Mouse (Mus musculus): ENCODE data around the gene Fer1l5. TPM values are rescaled to one million over a fixed set of nuclear protein-coding genes. Genes with fewer than 3 reads are reported as not detected.

Gene Fer1l5
- polyA plus RNA-seq, 1 experiment from 2014 or later = 1.5 TPM

DNA sequence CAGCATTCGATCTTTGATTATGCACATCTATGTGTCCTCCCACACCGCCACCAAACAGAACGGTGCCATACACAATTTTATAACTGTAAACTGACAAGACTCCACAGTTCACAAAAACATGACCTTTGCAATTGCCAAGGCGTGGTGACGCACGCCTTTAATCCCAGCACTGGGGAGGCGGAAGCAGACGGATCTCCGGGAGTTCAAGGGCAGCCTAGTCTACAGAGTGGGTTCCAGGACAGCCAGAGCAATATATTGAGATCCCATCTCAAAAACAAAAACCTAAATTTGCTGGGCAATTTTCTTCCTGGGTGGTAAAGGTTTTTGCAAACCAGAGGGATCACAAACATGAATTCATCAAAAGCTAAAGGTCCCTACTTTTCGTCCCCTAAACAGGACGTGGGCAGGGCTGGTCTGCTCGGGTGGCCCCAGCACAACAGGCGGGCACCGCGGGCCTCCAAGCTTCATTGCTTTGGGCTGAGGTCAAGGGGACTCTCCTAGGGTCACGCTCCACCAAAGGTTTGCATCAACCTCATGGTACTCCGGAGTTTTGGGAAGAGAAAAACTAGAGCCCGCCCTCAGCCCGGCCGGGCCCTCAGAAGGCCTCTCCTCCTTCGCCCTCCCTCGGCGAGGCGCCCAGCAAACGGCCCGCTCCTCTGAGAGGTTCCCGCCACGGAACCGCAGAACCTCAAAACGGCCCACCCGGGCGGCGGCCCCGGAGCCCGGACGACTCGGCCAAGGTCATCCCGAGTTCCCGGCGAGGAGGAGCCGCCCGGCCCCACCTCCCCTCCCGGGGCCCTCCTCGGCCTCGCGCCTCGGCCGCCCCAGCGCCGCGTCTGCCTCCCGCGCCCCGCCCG, 3.8 kb upstream of the Fer1l5 start:
- Histone ChIP-seq H3K27me3 (no peaks in the 10 kb centered on the region), H3K4me3 (replicated peaks) (peak overlapping the region; percentile 91), H3K27ac (peak overlapping the region; percentile 83), H3K36me3 (peaks cover 35% of the 10 kb centered on the region), H3K4me2 (peak overlapping the region; percentile 73), H3K9me3 (replicated peaks) (no peaks in the 10 kb centered on the region), H3K9ac (peak overlapping the region; percentile 95), H3K4me1 (peaks cover 18% of the 10 kb centered on the region)
- 3% methylated on average over 55 of the region's 55 CpGs for WGBS
- ATAC-seq (replicated peaks; ENCODE audit: low FRiP score) = peak; percentile 88

GRCm38 (mm10) chr1:36368969-36369645, 3.0 kb upstream of the Fer1l5 start, which contains the start of gene Kansl3:
Gene Kansl3 (minus strand): TSS chr1:36369181.
- 3% methylated on average over 61 of the region's 61 CpGs for WGBS
- Histone ChIP-seq H3K4me1 (peaks cover 18% of the 10 kb centered on the region), H3K4me2 (peak within 1 kb of the TSS; percentile 73), H3K9me3 (replicated peaks) (no peaks in the 10 kb centered on the region), H3K27ac (peak within 1 kb of the TSS; percentile 83), H3K9ac (peak within 1 kb of the TSS; percentile 95), H3K27me3 (no peaks in the 10 kb centered on the region), H3K4me3 (replicated peaks) (peak within 1 kb of the TSS; percentile 91), H3K36me3 (peaks cover 27% of the 10 kb centered on the region)
- peak; percentile 90 for ATAC-seq (replicated peaks; ENCODE audit: low FRiP score)

DNA sequence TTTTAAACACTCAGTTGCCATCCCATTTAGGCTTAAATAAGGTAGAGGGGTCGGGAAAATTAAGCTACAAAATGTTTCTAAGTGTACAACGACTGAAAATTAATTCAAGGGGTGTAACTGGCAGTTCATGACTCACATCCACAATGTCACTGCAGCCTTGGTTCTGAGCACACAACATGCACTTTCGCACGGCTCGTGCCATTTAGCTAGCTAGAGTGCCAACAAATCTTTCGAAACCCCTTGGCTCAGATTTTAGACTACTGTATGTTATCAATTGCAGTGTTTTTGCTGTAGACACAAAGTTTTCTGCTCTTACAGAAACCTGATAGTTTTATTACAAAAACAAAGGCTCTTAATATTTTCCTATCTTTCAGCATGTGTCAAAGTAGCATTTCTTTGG, 1.2 kb upstream of the Fer1l5 start:
- 82% methylated on average over 6 of the region's 6 CpGs for WGBS

DNA sequence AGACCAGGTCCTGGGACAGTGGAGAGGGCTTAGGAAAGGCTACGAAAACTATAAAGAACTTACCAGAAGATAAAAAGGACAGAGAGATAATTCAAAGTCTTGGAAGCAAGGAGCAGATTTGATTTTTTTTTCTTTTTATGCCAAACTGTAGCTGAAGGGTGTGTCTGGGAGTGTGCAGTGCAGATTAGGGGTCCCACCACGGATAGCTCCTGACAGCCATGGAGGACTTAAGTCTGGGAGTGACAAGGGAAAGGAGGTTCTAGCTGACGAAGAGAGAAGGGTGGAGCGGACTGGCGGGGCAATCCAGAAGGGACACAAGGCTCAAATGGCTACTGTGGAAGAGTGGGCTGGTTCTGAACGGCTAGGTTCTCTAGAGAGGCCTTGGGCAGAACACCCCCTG, 6.8 kb downstream of the Fer1l5 start:
- H3K27ac ChIP-seq = no peak overlapping the region
- ATAC-seq (replicated peaks; ENCODE audit: low FRiP score) = no peak
- no peaks in the 10 kb centered on the region for H3K27me3 ChIP-seq
- no peak overlapping the region for H3K4me2 ChIP-seq
- no peaks in the 10 kb centered on the region for H3K4me1 ChIP-seq
- no peak overlapping the region for H3K4me3 ChIP-seq (replicated peaks)
- H3K9me3 ChIP-seq (replicated peaks) = no peaks in the 10 kb centered on the region
- no peaks in the 10 kb centered on the region for H3K36me3 ChIP-seq
- 70% methylated on average over 6 of the region's 6 CpGs for WGBS
- H3K9ac ChIP-seq = no peak overlapping the region

More for the DNA sequence above, 1.2 kb upstream of the Fer1l5 start:
- Histone ChIP-seq H3K4me2 (no peak overlapping the region), H3K9ac (no peak overlapping the region), H3K27ac (no peak overlapping the region), H3K9me3 (replicated peaks) (no peaks in the 10 kb centered on the region), H3K27me3 (no peaks in the 10 kb centered on the region), H3K4me1 (peaks cover 18% of the 10 kb centered on the region), H3K36me3 (peaks cover 11% of the 10 kb centered on the region), H3K4me3 (replicated peaks) (no peak overlapping the region)
- ATAC-seq (replicated peaks; ENCODE audit: low FRiP score) = no peak

GRCm38 (mm10) chr1:36379582-36379981, 7.5 kb downstream of the Fer1l5 start:
- Histone ChIP-seq H3K27me3 (no peaks in the 10 kb centered on the region), H3K36me3 (no peaks in the 10 kb centered on the region), H3K27ac (no peak overlapping the region), H3K4me3 (replicated peaks) (no peak overlapping the region), H3K9ac (no peak overlapping the region), H3K4me2 (no peak overlapping the region), H3K9me3 (replicated peaks) (no peaks in the 10 kb centered on the region), H3K4me1 (no peaks in the 10 kb centered on the region)
- 65% methylated on average over 4 of the region's 4 CpGs for WGBS
- ATAC-seq (replicated peaks; ENCODE audit: low FRiP score) = no peak

GRCm38 (mm10) chr1:36397041-36397440, 24.9 kb downstream of the Fer1l5 start:
- no peaks in the 10 kb centered on the region for H3K27me3 ChIP-seq
- H3K27ac ChIP-seq = 0 out of 2 replicates have a peak overlapping the region, but pooled peaks have one; percentile 13
- ATAC-seq (replicated peaks; ENCODE audit: low FRiP score) = no peak
- H3K36me3 ChIP-seq = no peaks in the 10 kb centered on the region
- no peaks in the 10 kb centered on the region for H3K9me3 ChIP-seq (replicated peaks)
- no peak overlapping the region for H3K4me3 ChIP-seq (replicated peaks)
- no peak overlapping the region for H3K4me2 ChIP-seq
- H3K9ac ChIP-seq = no peak overlapping the region
- WGBS = 18% methylated on average over 6 of the region's 6 CpGs
- 0 out of 2 replicates have a peak, but pooled peaks cover 3% of the 10 kb centered on the region for H3K4me1 ChIP-seq

GRCm38 (mm10) chr1:36401509-36401908, 29.4 kb downstream of the Fer1l5 start:
- 81% methylated on average over 4 of the region's 4 CpGs for WGBS
- no peak overlapping the region for H3K4me2 ChIP-seq
- no peaks in the 10 kb centered on the region for H3K9me3 ChIP-seq (replicated peaks)
- H3K27ac ChIP-seq = no peak overlapping the region
- H3K9ac ChIP-seq = no peak overlapping the region
- H3K4me1 ChIP-seq = 0 out of 2 replicates have a peak, but pooled peaks cover 3% of the 10 kb centered on the region
- no peaks in the 10 kb centered on the region for H3K36me3 ChIP-seq
- no peak overlapping the region for H3K4me3 ChIP-seq (replicated peaks)
- no peak for ATAC-seq (replicated peaks; ENCODE audit: low FRiP score)
- H3K27me3 ChIP-seq = no peaks in the 10 kb centered on the region

- Histone ChIP-seq H3K4me2 (no peak overlapping the region), H3K4me3 (replicated peaks) (no peak overlapping the region), H3K9ac (no peak overlapping the region), H3K27ac (no peak overlapping the region), H3K36me3 (no peaks in the 10 kb centered on the region), H3K27me3 (no peaks in the 10 kb centered on the region), H3K4me1 (no peaks in the 10 kb centered on the region), H3K9me3 (replicated peaks) (no peaks in the 10 kb centered on the region)
- 73% methylated on average over 6 of the region's 6 CpGs for WGBS
- ATAC-seq (replicated peaks; ENCODE audit: low FRiP score) = no peak
Observed at GRCm38 (mm10) chr1:36404531-36404930, 32.4 kb downstream of the Fer1l5 start.

DNA sequence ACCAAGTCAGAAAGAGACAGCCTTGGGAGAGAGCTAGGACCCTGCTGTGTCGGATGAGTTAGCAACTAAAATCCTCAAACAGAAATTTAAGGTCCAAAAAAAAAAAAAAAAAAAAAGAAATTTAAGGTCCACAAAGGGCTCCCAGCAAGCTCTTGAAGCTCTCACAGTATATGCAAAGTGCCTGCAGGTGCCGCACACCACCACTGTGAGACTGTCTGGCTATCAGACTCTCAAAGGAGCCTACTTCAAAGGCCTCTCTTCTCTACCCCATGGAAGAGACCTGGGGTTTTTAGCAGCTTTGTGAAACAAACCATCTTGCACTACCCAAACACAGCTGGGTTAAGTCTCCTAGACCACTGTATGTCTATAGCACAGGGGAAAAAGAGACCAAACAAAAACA, 57.4 kb downstream of the Fer1l5 start:
- no peak for ATAC-seq (replicated peaks; ENCODE audit: low FRiP score)
- Histone ChIP-seq H3K9ac (no peak overlapping the region), H3K4me1 (no peaks in the 10 kb centered on the region), H3K36me3 (peaks cover 94% of the 10 kb centered on the region), H3K4me3 (replicated peaks) (no peak overlapping the region), H3K9me3 (replicated peaks) (no peaks in the 10 kb centered on the region), H3K27ac (no peak overlapping the region), H3K27me3 (no peaks in the 10 kb centered on the region), H3K4me2 (no peak overlapping the region)
- WGBS = 95% methylated on average over 2 of the region's 2 CpGs

DNA sequence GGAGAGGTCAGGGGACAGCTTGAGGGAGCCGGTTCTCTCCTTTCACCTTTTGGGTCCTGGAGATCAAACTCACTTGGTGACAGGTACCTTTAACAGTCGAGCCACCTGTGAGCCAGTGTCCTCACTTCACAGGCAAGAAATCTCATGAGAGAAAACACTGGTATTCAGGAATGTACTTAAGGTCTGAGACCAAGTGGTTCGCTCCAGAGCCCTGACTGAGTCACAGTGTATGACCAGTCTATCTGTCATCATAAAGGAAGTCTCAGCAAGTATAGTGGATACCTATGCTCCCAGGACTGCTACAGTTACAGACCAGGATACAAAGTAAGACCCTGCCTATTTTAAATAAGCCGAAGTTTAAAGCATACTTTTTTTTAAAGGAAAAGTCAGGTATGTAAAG, 60.9 kb downstream of the Fer1l5 start:
- no peaks in the 10 kb centered on the region for H3K9me3 ChIP-seq (replicated peaks)
- H3K27me3 ChIP-seq = no peaks in the 10 kb centered on the region
- no peaks in the 10 kb centered on the region for H3K4me1 ChIP-seq
- no peak overlapping the region for H3K27ac ChIP-seq
- H3K36me3 ChIP-seq = peaks cover 94% of the 10 kb centered on the region
- no peak overlapping the region for H3K4me3 ChIP-seq (replicated peaks)
- 86% methylated on average over 4 of the region's 4 CpGs for WGBS
- H3K4me2 ChIP-seq = no peak overlapping the region
- ATAC-seq (replicated peaks; ENCODE audit: low FRiP score) = no peak
- H3K9ac ChIP-seq = no peak overlapping the region

DNA sequence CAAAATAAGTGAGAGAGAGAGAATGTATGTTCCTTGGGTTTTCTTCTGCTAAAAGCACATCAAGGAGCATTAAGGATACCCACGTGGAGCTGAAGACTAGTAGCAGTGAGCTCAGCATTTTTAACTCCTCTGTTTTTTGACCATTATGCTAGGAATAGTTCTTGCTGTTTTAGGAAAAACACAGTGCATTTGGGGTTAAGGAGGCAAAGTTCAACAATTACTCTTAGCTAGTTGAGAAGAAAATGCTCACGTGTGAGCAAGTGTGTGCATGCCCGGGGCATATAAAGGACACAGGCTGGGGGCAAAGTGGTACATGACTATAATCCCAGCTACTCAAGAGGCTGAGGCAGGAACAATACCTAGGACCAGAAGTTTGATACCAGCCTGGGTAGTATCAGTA, 61.5 kb downstream of the Fer1l5 start:
- WGBS = 89% methylated on average over 3 of the region's 3 CpGs
- H3K4me2 ChIP-seq = no peak overlapping the region
- H3K36me3 ChIP-seq = peaks cover 94% of the 10 kb centered on the region
- no peaks in the 10 kb centered on the region for H3K9me3 ChIP-seq (replicated peaks)
- no peak for ATAC-seq (replicated peaks; ENCODE audit: low FRiP score)
- H3K27ac ChIP-seq = no peak overlapping the region
- H3K4me3 ChIP-seq (replicated peaks) = no peak overlapping the region
- no peaks in the 10 kb centered on the region for H3K27me3 ChIP-seq
- H3K9ac ChIP-seq = no peak overlapping the region
- no peaks in the 10 kb centered on the region for H3K4me1 ChIP-seq

DNA sequence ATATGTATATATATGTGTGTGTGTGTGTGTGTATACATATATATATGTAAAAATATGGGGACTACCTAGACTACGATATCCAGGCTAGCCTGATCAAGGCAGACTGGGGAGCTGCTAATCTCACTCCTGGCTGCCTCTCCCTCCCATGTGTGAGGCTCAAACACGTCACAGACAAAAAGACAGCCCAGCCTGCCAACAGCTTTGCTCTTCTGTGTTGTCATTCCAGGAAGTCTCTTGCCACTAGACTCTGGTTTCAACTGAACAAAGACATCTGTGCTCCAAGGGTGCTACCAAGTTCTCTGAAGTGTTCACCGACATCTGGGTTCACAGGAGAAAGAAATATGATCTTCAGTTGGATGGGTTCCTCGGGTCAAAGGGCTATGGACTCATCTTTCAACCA, 63.0 kb downstream of the Fer1l5 start:
- H3K4me2 ChIP-seq = no peak overlapping the region
- no peaks in the 10 kb centered on the region for H3K9me3 ChIP-seq (replicated peaks)
- no peak overlapping the region for H3K9ac ChIP-seq
- no peak overlapping the region for H3K27ac ChIP-seq
- H3K27me3 ChIP-seq = no peaks in the 10 kb centered on the region
- no peaks in the 10 kb centered on the region for H3K4me1 ChIP-seq
- ATAC-seq (replicated peaks; ENCODE audit: low FRiP score) = no peak
- no peak overlapping the region for H3K4me3 ChIP-seq (replicated peaks)
- peaks cover 95% of the 10 kb centered on the region for H3K36me3 ChIP-seq
- WGBS = 52% methylated on average over 4 of the region's 4 CpGs

All from kidney, embryonic 15.5 days (tissue).